Mouse (Mus musculus): ENCODE measurements at regions not wholly inside any gene's neighbourhood (a gene's known extent, or its start where the extent isn't known, plus 50 kb on each side); places are given as distances from the start of the nearest gene placed in this dataset.
"Not testable (repeated sequence)": the region's sequence is repeated elsewhere in the genome, so short reads cannot be mapped to it uniquely, and the experiment has no call there.

DNA sequence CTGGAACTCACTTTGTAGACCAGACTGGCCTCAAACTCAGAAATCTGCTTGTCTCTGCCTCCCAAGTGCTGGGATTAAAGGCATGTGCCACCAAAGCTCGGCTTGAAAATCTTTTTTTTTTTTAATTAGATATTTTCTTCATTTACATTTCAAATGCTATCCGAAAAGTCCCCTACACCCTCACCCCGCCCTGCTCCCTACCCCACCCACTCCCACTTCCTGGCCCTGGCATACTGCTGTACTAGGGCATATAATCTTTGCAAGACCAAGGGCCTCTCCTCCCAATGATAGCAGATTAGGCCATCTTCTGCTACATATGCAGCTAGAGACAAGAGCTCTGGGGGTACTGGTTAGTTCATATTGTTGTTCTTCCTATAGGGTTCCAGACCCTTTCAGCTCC, 276.2 kb upstream of the Stxbp5 start:
- DNase-seq (ENCODE audit: extremely low read depth); H3K9me3 ChIP-seq (replicated peaks; ENCODE audit: low read length); H3K36me3 ChIP-seq (replicated peaks in 1 of 2; ENCODE audit: control insufficient read depth in 1 of 2, insufficient read depth in 1 of 2, low read length in 1 of 2); H3K4me1 ChIP-seq (ENCODE audit: control insufficient read depth in 1 of 2, insufficient read depth in 2 of 2); dilution Hi-C loops (cut with MboI; ENCODE audit: extremely low pct_ligation_motif_present, extremely low pct_unique_long_range_greater_than_20kb, low sequenced_read_pairs); H3K27ac ChIP-seq (ENCODE audit: insufficient read depth, low read depth); H3K27me3 ChIP-seq (replicated peaks); in situ Hi-C loops (cut with MboI; ENCODE audit: low pct_ligation_motif_present, low pct_unique_long_range_greater_than_20kb, low sequenced_read_pairs); H3K4me2 ChIP-seq (ENCODE audit: insufficient read depth, low read depth, poor library complexity, severe bottlenecking); H3K9ac ChIP-seq (ENCODE audit: insufficient read depth, low read depth); H3K4me3 ChIP-seq (replicated peaks in 1 of 3; ENCODE audit: low read depth in 2 of 3, low read length in 2 of 3, poor library complexity in 1 of 3); H3K79me2 ChIP-seq (replicated peaks; ENCODE audit: control insufficient read depth, extremely low read depth, insufficient read depth, poor library complexity, severe bottlenecking): not testable (repeated sequence)
